ENCODE assay signal across 8 mouse cellular contexts in the genomic region with DNA sequence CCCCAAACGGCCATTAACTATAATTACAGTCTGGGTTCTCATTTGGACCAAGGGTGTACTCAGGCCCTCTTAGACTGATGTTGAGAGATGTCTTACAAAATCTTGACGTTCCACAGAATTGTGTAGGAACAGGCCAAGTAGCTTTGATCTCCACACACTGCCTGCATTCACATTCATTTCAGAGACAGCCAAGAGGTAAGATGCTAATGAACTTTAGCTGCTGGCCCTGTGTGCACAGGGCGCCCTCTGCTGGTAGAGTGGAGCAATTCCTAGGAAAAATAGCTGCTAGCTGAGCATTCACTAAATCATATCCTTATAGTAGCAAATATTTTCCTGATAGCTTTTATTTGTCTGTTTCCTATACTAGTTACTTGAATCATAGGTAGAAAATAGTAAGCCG. TPM values are rescaled to one million over a fixed set of nuclear protein-coding genes. Genes with fewer than 3 reads are reported as not detected.
DNase-seq lines count a peak whose midpoint lies in the region; TF ChIP-seq lines count a peak whose summit lies in the region.
"Had no signal": no experiment of that assay in that cellular context is flagged by ENCODE, and none has a peak within 500 bp of the region (broad histone marks: within the 10 kb centered on the region; RNA-seq: fewer than 3 reads in every experiment).

No protein-coding gene starts in this region.

- peak; percentile 68 for DNase-seq in ES-CJ7 (ENCODE audit: low read depth, low spot score)
- peak; percentile 84 for DNase-seq in adipocyte (ENCODE audit: low spot score)
- peak; percentile 26 to 34 for DNase-seq in gastrocnemius, postnatal 36 days
- peak; percentile 48 to 77 for DNase-seq in layer of hippocampus, adult 18-20 months (ENCODE audit: low spot score in 2 of 2)
- DNase-seq in lung, postnatal 14 days = peak; percentile 77

- peak; percentile 97 for TF ChIP-seq CTCF in cortical plate, adult 2 months (IDR thresholded peaks at IDR 0.05; ENCODE audit: extremely low read depth, insufficient read depth, low read length)
- peak; percentile 98; the same call in 1 of the 2 replicates for TF ChIP-seq CTCF in small intestine, adult 2 months (IDR thresholded peaks at IDR 0.05; ENCODE audit: extremely low read depth, insufficient read length, insufficient replicate concordance, low read depth, low read length)

- 22% methylated on average over 4 of the region's 4 CpGs for WGBS in small intestine, adult 2 months

- no peaks in the 10 kb centered on the region for H3K36me3 ChIP-seq in small intestine, adult 2 months (ENCODE audit: control insufficient read depth, insufficient read depth, low read length)
- H3K36me3 ChIP-seq: limb, embryonic 15.5 days had no signal

- no peak overlapping the region for H3K27ac ChIP-seq in cortical plate, adult 2 months (ENCODE audit: insufficient read depth, low read length)
- H3K27ac ChIP-seq in small intestine, adult 2 months (ENCODE audit: insufficient read depth, low read depth, low read length) = no peak overlapping the region
- H3K27ac ChIP-seq: limb, embryonic 15.5 days had no signal

- intact Hi-C loops in gastrocnemius, postnatal 36 days (cut with DNase I) = loop anchor here (1.0 to 10.0 kb wide), 2 partner anchors 176 to 373 kb away; no protein-coding TSS in a partner anchor

- no peak overlapping the region for H3K4me3 ChIP-seq in cortical plate, adult 2 months (ENCODE audit: insufficient read depth, low read length)
- H3K4me3 ChIP-seq in small intestine, adult 2 months (ENCODE audit: low read depth, low read length) = no peak overlapping the region
- H3K4me3 ChIP-seq: limb, embryonic 15.5 days had no signal

- TF ChIP-seq POLR2A in cortical plate, adult 2 months (IDR thresholded peaks at IDR 0.05; ENCODE audit: extremely low read depth, insufficient read depth, low read length) = no peak
- TF ChIP-seq POLR2A in small intestine, adult 2 months (IDR thresholded peaks at IDR 0.05; ENCODE audit: low read depth, low read length) = no peak

- H3K4me1 ChIP-seq in cortical plate, adult 2 months (ENCODE audit: control insufficient read depth, insufficient read depth, low read length) = no peaks in the 10 kb centered on the region
- H3K4me1 ChIP-seq in small intestine, adult 2 months (ENCODE audit: control insufficient read depth, insufficient read depth, insufficient read length, low read length) = no peaks in the 10 kb centered on the region
- H3K4me1 ChIP-seq: limb, embryonic 15.5 days had no signal

- no peaks in the 10 kb centered on the region for H3K27me3 ChIP-seq in small intestine, adult 2 months (ENCODE audit: control insufficient read depth, insufficient read depth, low read length)
- H3K27me3 ChIP-seq: limb, embryonic 15.5 days had no signal

RNA-seq across cellular contexts. Expression of gene Cemip2, which starts 30.8 kb away (rescaled TPM):
- polyA plus RNA-seq in cortical plate, adult 2 months (2012; rRNA removed) = 5.3 and 5.6 TPM in 2 replicates
- 1 to 10 TPM; 6.5 to 8.9 TPM for total RNA-seq in gastrocnemius, postnatal 36 days (2021)
- 10 to 100 TPM; 10.3 to 11.0 TPM for total RNA-seq in layer of hippocampus, adult 18-20 months (2021)
- polyA plus RNA-seq in small intestine, adult 2 months (2012; rRNA removed) = 2.0 and 3.8 TPM in 2 replicates

Comparison
In these comparisons a context has a peak if more than half of its experiments do, and no peak if none do; other contexts are left out.
1. DNase-seq: peak in every context shown above with its lines; median percentile 84 in adipocyte; 77 in lung, postnatal 14 days; 68 in ES-CJ7; 62 in layer of hippocampus, adult 18-20 months; 30 in gastrocnemius, postnatal 36 days.